Mouse (Mus musculus): Measurements from ENCODE around the gene Ryr1. TPM values are rescaled to one million over a fixed set of nuclear protein-coding genes. Genes with fewer than 3 reads are reported as not detected.
A peak's percentile ranks its signal among the peaks of the same experiment; 100 is the strongest.

Gene Ryr1
- total and polyA plus RNA-seq, 2 experiments from 2014 or later = 7.0 to 15.2 TPM

GRCm38 (mm10) chr7:28960354-28961046 is 164.5 kb downstream of the Ryr1 start:
- H3K9ac ChIP-seq (replicated peaks; ENCODE audit: low read length, poor library complexity, severe bottlenecking) = peak overlapping the region; percentile 98
- no peaks in the 10 kb centered on the region for H3K9me3 ChIP-seq (ENCODE audit: low read length)
- ATAC-seq (ENCODE audit: low FRiP score) (no peak), DNase-seq (ENCODE audit: low spot score) (no peak)
- no peaks in the 10 kb centered on the region for H3K36me3 ChIP-seq (ENCODE audit: insufficient read depth, low read length)
- no peak for TF ChIP-seq CTCF (IDR thresholded peaks at IDR 0.05)
- peak overlapping the region; percentile 91 for H3K4me2 ChIP-seq (ENCODE audit: low read depth, low read length, poor library complexity, severe bottlenecking)
- H3K4me1 ChIP-seq (ENCODE audit: insufficient read depth, low read length) = peaks cover 22% of the 10 kb centered on the region
- no peaks in the 10 kb centered on the region for H3K27me3 ChIP-seq (ENCODE audit: insufficient read depth, low read length)
- WGBS = 33% methylated on average over 9 of the region's 9 CpGs
- H3K27ac ChIP-seq (ENCODE audit: low read depth, low read length) = no peak overlapping the region
- H3K4me3 ChIP-seq (ENCODE audit: low read depth, low read length) = peak overlapping the region; percentile 99

- TF ChIP-seq CTCF (IDR thresholded peaks at IDR 0.05) = no peak
Measured at GRCm38 (mm10) chr7:28959505-28960045, 165.4 kb downstream of the Ryr1 start.

DNA sequence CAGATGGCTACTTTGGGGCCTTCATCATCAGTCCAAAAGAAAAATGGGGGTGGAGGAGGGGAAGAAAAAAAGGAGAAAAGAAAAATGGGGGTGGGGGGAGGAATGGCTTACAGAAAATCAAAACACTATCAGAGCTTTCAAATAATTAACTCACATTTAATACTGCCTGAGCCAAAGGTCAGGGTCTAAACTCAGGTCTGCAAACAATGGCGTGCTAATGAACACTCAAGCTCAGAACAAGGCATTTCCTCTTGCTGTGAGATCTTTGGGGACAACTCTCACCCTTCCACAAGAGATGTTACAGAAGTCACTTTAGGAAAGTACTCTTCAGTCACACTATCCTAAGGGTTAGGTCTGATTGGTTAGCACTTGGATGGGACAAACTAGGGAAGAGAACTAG is 166.2 kb downstream of the Ryr1 start:
- 72% methylated on average over 1 of the region's 1 CpGs for WGBS
- peaks cover 22% of the 10 kb centered on the region for H3K4me1 ChIP-seq (ENCODE audit: insufficient read depth, low read length)
- no peaks in the 10 kb centered on the region for H3K36me3 ChIP-seq (ENCODE audit: insufficient read depth, low read length)
- no peak overlapping the region for H3K27ac ChIP-seq (ENCODE audit: low read depth, low read length)
- no peak for TF ChIP-seq CTCF (IDR thresholded peaks at IDR 0.05)
- H3K9me3 ChIP-seq (ENCODE audit: low read length) = no peaks in the 10 kb centered on the region
- H3K27me3 ChIP-seq (ENCODE audit: insufficient read depth, low read length) = no peaks in the 10 kb centered on the region
- no peak overlapping the region for H3K4me3 ChIP-seq (ENCODE audit: low read depth, low read length)
- DNase-seq (ENCODE audit: low spot score) (no peak), ATAC-seq (ENCODE audit: low FRiP score) (no peak)
- no peak overlapping the region for H3K4me2 ChIP-seq (ENCODE audit: low read depth, low read length, poor library complexity, severe bottlenecking)
- no peak overlapping the region for H3K9ac ChIP-seq (replicated peaks; ENCODE audit: low read length, poor library complexity, severe bottlenecking)

More at GRCm38 (mm10) chr7:28959505-28960045, 165.4 kb downstream of the Ryr1 start:
- no peaks in the 10 kb centered on the region for H3K27me3 ChIP-seq (ENCODE audit: insufficient read depth, low read length)
- ATAC-seq (ENCODE audit: low FRiP score) = no peak
- peak overlapping the region; percentile 99; the same call in 1 of the 2 replicates for H3K4me3 ChIP-seq (ENCODE audit: low read depth, low read length)
- H3K9ac ChIP-seq (replicated peaks; ENCODE audit: low read length, poor library complexity, severe bottlenecking) = no peak overlapping the region
- peak overlapping the region; percentile 12; the same call in 1 of the 2 replicates for H3K27ac ChIP-seq (ENCODE audit: low read depth, low read length)
- 49% methylated on average over 6 of the region's 6 CpGs for WGBS
- H3K4me2 ChIP-seq (ENCODE audit: low read depth, low read length, poor library complexity, severe bottlenecking) = peak overlapping the region; percentile 91
- DNase-seq (ENCODE audit: low spot score) = no peak
- peaks cover 22% of the 10 kb centered on the region for H3K4me1 ChIP-seq (ENCODE audit: insufficient read depth, low read length)
- H3K9me3 ChIP-seq (ENCODE audit: low read length) = no peaks in the 10 kb centered on the region
- no peaks in the 10 kb centered on the region for H3K36me3 ChIP-seq (ENCODE audit: insufficient read depth, low read length)

GRCm38 (mm10) chr7:28957997-28958725 is 166.8 kb downstream of the Ryr1 start:
- ATAC-seq (ENCODE audit: low FRiP score) (no peak), DNase-seq (ENCODE audit: low spot score) (no peak)
- no peaks in the 10 kb centered on the region for H3K36me3 ChIP-seq (ENCODE audit: insufficient read depth, low read length)
- no peak overlapping the region for H3K4me3 ChIP-seq (ENCODE audit: low read depth, low read length)
- 78% methylated on average over 1 of the region's 1 CpGs for WGBS
- H3K9ac ChIP-seq (replicated peaks; ENCODE audit: low read length, poor library complexity, severe bottlenecking) = no peak overlapping the region
- H3K27ac ChIP-seq (ENCODE audit: low read depth, low read length) = no peak overlapping the region
- no peaks in the 10 kb centered on the region for H3K9me3 ChIP-seq (ENCODE audit: low read length)
- peaks cover 22% of the 10 kb centered on the region for H3K4me1 ChIP-seq (ENCODE audit: insufficient read depth, low read length)
- no peaks in the 10 kb centered on the region for H3K27me3 ChIP-seq (ENCODE audit: insufficient read depth, low read length)
- no peak overlapping the region for H3K4me2 ChIP-seq (ENCODE audit: low read depth, low read length, poor library complexity, severe bottlenecking)
- no peak for TF ChIP-seq CTCF (IDR thresholded peaks at IDR 0.05)

DNA sequence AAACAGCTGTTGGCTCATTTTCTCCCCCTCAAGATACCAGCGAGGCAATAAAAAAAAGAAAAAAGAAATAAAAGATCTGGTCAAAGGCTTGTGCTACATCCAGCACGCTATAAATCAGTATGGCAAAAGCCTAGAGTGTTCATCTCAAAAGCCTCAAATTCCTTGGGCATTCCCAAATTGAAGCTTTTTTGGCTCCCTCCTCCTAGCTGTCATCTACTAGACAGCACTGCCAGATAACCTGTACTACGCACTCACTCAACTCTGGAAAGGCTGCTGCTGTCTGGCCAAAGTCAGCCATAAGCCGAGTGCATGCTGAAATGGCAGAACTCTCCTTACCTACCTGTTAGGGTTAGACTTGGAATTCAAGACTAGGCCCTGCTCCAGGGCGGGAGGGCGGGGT is 167.7 kb downstream of the Ryr1 start:
- no peaks in the 10 kb centered on the region for H3K27me3 ChIP-seq (ENCODE audit: insufficient read depth, low read length)
- no peak overlapping the region for H3K9ac ChIP-seq (replicated peaks; ENCODE audit: low read length, poor library complexity, severe bottlenecking)
- ATAC-seq (ENCODE audit: low FRiP score) (no peak), DNase-seq (ENCODE audit: low spot score) (no peak)
- H3K27ac ChIP-seq (ENCODE audit: low read depth, low read length) = no peak overlapping the region
- H3K4me2 ChIP-seq (ENCODE audit: low read depth, low read length, poor library complexity, severe bottlenecking) = no peak overlapping the region
- H3K4me3 ChIP-seq (ENCODE audit: low read depth, low read length) = no peak overlapping the region
- TF ChIP-seq CTCF (IDR thresholded peaks at IDR 0.05) = no peak
- WGBS = 90% methylated on average over 6 of the region's 6 CpGs
- H3K36me3 ChIP-seq (ENCODE audit: insufficient read depth, low read length) = no peaks in the 10 kb centered on the region
- H3K4me1 ChIP-seq (ENCODE audit: insufficient read depth, low read length) = peaks cover 22% of the 10 kb centered on the region
- H3K9me3 ChIP-seq (ENCODE audit: low read length) = no peaks in the 10 kb centered on the region

DNA sequence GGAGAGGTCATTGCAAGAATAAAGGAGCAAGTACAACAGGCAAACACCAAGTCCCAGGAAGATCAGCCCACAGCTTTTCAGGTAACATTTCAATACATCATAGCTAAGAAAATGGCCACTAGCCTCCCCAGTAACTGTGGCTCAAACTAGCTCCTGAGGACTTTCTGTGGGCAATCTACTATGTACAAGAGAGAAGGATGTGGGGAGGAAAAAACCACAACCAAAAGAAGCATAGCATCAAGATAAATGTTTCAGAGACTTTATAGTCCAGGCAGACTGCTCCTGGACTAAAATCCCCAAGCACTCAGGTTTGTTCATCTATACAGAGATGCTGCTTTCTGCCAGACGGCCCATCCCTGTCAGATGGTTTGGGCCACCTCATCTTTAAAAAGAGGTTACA is 168.7 kb downstream of the Ryr1 start:
- no peak for ATAC-seq (ENCODE audit: low FRiP score)
- Histone ChIP-seq H3K36me3 (ENCODE audit: insufficient read depth, low read length) (no peaks in the 10 kb centered on the region), H3K27ac (ENCODE audit: low read depth, low read length) (no peak overlapping the region), H3K9ac (replicated peaks; ENCODE audit: low read length, poor library complexity, severe bottlenecking) (no peak overlapping the region), H3K4me1 (ENCODE audit: insufficient read depth, low read length) (peaks cover 22% of the 10 kb centered on the region), H3K4me2 (ENCODE audit: low read depth, low read length, poor library complexity, severe bottlenecking) (no peak overlapping the region), H3K9me3 (ENCODE audit: low read length) (no peaks in the 10 kb centered on the region), H3K4me3 (ENCODE audit: low read depth, low read length) (no peak overlapping the region), H3K27me3 (ENCODE audit: insufficient read depth, low read length) (no peaks in the 10 kb centered on the region)
- WGBS = 85% methylated on average over 1 of the region's 1 CpGs
- TF ChIP-seq CTCF (IDR thresholded peaks at IDR 0.05) = no peak
- DNase-seq (ENCODE audit: low spot score) = no peak
